8 mouse cellular contexts compared by ENCODE assay signal in the genomic region with DNA sequence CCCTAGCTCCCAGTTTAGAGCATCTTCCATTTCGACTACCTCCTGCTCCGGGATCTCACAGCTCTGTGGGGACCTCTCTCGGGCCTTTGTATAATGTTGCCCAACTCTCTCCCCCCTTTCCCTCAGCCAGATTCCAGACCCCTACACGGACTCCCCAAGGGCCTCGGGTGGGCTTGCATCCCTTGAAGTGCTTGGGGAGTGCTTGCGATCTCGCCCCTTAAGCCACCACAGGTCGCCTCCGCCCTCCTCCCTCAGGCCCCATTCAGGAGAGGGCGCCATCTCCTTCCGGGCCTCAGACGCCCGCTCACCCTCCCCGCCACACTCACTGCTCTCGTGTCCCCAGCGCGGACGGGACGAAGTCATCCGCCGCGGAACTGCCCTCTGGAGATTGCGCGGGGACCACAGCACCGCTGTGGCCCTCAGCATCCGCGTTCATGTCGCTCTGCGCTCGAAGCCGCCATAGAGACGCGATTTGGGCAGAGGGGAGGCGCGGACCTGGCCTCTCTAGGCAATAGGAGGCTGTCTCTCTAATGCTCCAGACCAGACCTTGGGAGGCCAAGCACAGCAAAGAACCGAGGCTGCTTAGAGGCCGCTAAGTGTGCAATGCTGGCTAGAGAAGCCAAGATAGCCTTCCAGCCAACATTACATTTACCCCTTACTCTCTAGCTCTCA. TPM values are rescaled to one million over a fixed set of nuclear protein-coding genes. Genes with fewer than 3 reads are reported as not detected.
DNase-seq lines count a peak whose midpoint lies in the region; ATAC-seq and TF ChIP-seq lines count a peak whose summit lies in the region.

A gene (minus strand): TSS at position 501 of the 672 bp plus-strand sequence.

- peak; percentile 96 for ATAC-seq in forebrain, embryonic 16.5 days
- ATAC-seq in lung, embryonic 15.5 days (ENCODE audit: borderline replicate concordance, extremely low read depth, low FRiP score, low TSS enrichment), result peak; percentile 95

- peak within 1 kb of the TSS; percentile 50; the same call in 1 of the 2 replicates for H3K27ac ChIP-seq in ES-E14 (ENCODE audit: insufficient read depth, low read depth, low read length, poor library complexity, severe bottlenecking)
- H3K27ac ChIP-seq in forebrain, embryonic 16.5 days (ENCODE audit: low read length), result peak within 1 kb of the TSS; percentile 97
- H3K27ac ChIP-seq in lung, embryonic 15.5 days, result peak within 1 kb of the TSS; percentile 99

- in situ Hi-C loops in ES-E14 (cut with MboI; ENCODE audit: low sequenced_read_pairs in 2 of 2, unreplicated experiment in 2 of 2), result no loop called here

- no peaks in the 10 kb centered on the region for H3K9me3 ChIP-seq in ES-E14 (ENCODE audit: control insufficient read depth, insufficient read depth, low read depth, low read length)
- H3K9me3 ChIP-seq in forebrain, embryonic 16.5 days (ENCODE audit: control insufficient read depth, low read length), result no peaks in the 10 kb centered on the region
- H3K9me3 ChIP-seq in lung, embryonic 15.5 days, result no peaks in the 10 kb centered on the region

- H3K4me2 ChIP-seq in forebrain, embryonic 16.5 days (ENCODE audit: low read length), result peak within 1 kb of the TSS; percentile 70
- H3K4me2 ChIP-seq in lung, embryonic 15.5 days, result peak within 1 kb of the TSS; percentile 65

- peak within 1 kb of the TSS; percentile 83 to 96 for H3K4me3 ChIP-seq in ES-E14 (ENCODE audit: insufficient read depth in 1 of 2, low read depth in 1 of 2, low read length in 2 of 2, poor library complexity in 1 of 2, severe bottlenecking in 1 of 2)
- peak within 1 kb of the TSS; percentile 81 for H3K4me3 ChIP-seq in forebrain, embryonic 16.5 days (replicated peaks; ENCODE audit: low read length)
- peak within 1 kb of the TSS; percentile 85 for H3K4me3 ChIP-seq in lung, embryonic 15.5 days

- peaks cover 2% of the 10 kb centered on the region; the same call in 1 of the 2 replicates for H3K36me3 ChIP-seq in ES-E14 (ENCODE audit: control insufficient read depth, insufficient read depth, low read length, poor library complexity, severe bottlenecking)
- peaks cover 6% of the 10 kb centered on the region; the same call in 1 of the 2 replicates for H3K36me3 ChIP-seq in forebrain, embryonic 16.5 days (ENCODE audit: control insufficient read depth, insufficient read depth)
- H3K36me3 ChIP-seq in lung, embryonic 15.5 days, result peaks cover 24% of the 10 kb centered on the region

- DNase-seq in ES-E14 (ENCODE audit: low read depth, low spot score), result peak; percentile 75
- peak; percentile 85 for DNase-seq in cerebellum, adult 11-12 months
- DNase-seq in heart, postnatal 4 days, result peak; percentile 82
- DNase-seq in layer of hippocampus, adult 8-10 months (ENCODE audit: low spot score in 2 of 2), result peak; percentile 65 to 79
- DNase-seq in ovary, adult 18-20 months (ENCODE audit: low spot score), result peak; percentile 80
- peak; percentile 83 for DNase-seq in thymus, postnatal 0 days (ENCODE audit: low spot score)

- H3K4me1 ChIP-seq in ES-E14 (ENCODE audit: control insufficient read depth in 2 of 2, insufficient read depth in 2 of 2, low read length in 2 of 2, poor library complexity in 1 of 2), result 0 out of 4 replicates have a peak, but pooled peaks cover 0 to 2% of the 10 kb centered on the region in 2 experiments
- H3K4me1 ChIP-seq in forebrain, embryonic 16.5 days (replicated peaks; ENCODE audit: control insufficient read depth, insufficient read depth, low read length), result peaks cover 9% of the 10 kb centered on the region
- H3K4me1 ChIP-seq in lung, embryonic 15.5 days, result peaks cover 9% of the 10 kb centered on the region

- WGBS in forebrain, embryonic 16.5 days, result under 1% methylated on average over 37 of the region's 37 CpGs
- WGBS in lung, embryonic 15.5 days, result under 1% methylated on average over 37 of the region's 37 CpGs

- H3K27me3 ChIP-seq in forebrain, embryonic 16.5 days (replicated peaks; ENCODE audit: control insufficient read depth, insufficient read depth, low read length), result no peaks in the 10 kb centered on the region
- H3K27me3 ChIP-seq in lung, embryonic 15.5 days, result no peaks in the 10 kb centered on the region

- H3K9ac ChIP-seq in ES-E14 (ENCODE audit: insufficient read depth, low read depth, low read length, poor library complexity, severe bottlenecking), result peak within 1 kb of the TSS; percentile 91
- peak within 1 kb of the TSS; percentile 95 for H3K9ac ChIP-seq in forebrain, embryonic 16.5 days (replicated peaks; ENCODE audit: low read depth, low read length)
- H3K9ac ChIP-seq in lung, embryonic 15.5 days, result peak within 1 kb of the TSS; percentile 98

TF ChIP-seq in ES-E14, 5 proteins besides CTCF, POLR2A, EP300 and RAD21:
- TF ChIP-seq HCFC1 (IDR thresholded peaks at IDR 0.05; ENCODE audit: borderline replicate concordance, insufficient read depth, low read length) (peak; percentile 61), ZC3H11A (IDR thresholded peaks at IDR 0.05; ENCODE audit: borderline replicate concordance, low read depth, low read length) (no peak)

RNA-seq across cellular contexts. Expression of the gene that starts here (rescaled TPM):
- total RNA-seq in ES-E14 (2012; rRNA removed), result 14.5 and 17.9 TPM in 2 replicates
- 97.0 and 101 TPM in 2 replicates for polyA plus RNA-seq in forebrain, embryonic 16.5 days (2015; fragmentation: Nextera tagmentation; extraction: Ambion mirVana)
- 10 to 100 TPM; 17.3 to 19.7 TPM for total RNA-seq in heart, postnatal 4 days (2021)
- total RNA-seq in layer of hippocampus, adult 8-10 months (2022), result 10 to 100 TPM; 29.3 to 36.5 (median 35.4) TPM
- polyA plus RNA-seq in lung, embryonic 15.5 days (2015; fragmentation: Nextera tagmentation; extraction: Ambion mirVana), result 59.6 and 61.7 TPM in 2 replicates
- 74.9 and 77.4 TPM in 2 replicates for polyA plus RNA-seq in thymus, postnatal 0 days (2015; fragmentation: Nextera tagmentation; extraction: Ambion mirVana)

Comparison
In these comparisons a context has a peak if more than half of its experiments do, and no peak if none do; other contexts are left out.
1. Peak in every context shown above with its lines: DNase-seq, ATAC-seq, H3K4me3 ChIP-seq and H3K27ac ChIP-seq.